Mouse (Mus musculus): Measurements from ENCODE around the gene Kif26b.
A peak's percentile ranks its signal among the peaks of the same experiment; 100 is the strongest.

Kif26b gene

DNA sequence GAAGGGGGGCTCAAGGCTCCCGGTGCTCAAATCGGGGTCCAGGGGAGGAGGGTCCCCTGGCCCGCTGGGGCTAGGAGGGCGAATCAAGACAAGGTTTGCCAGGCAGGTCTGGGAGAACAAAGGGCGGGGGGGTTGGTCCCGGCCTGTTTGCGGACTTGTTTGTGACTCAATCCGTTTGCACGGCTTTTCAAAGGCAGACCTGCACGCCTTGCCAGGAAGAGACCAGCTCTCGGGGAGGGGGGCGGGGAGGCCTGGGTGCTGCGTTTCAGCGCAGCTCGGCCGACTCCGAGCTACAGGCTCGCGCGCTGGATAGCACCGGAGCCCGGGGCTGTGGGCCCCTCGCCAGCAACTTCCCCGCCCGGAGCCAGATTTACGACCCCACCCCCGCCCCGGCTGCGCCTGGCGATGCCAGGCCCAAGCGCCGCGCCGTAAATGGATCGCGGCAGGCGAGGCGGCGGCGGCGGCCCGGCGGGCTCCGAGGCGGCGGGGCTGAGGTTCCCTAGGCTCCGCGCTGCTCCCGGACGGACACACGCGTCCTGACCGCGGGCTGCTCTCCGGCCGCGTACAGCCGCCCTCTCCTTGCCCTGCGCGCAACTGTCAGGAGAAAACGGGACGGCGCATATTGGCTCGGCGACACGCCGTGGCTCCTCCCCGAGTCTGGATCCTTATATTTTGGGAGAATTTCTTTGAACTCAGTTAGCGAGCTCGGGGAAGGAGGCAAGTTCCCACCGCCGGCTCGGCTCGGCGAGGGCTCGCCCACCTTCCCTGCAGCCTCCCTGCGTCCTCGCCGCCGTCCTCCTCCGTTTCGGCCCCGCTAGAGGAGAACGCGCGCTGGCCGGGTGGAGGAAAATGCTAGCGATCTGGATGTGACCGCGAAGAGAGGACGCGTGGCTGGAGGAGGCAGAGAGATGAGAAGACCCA is at the start of gene Kif26b:
Gene Kif26b, plus strand, starts transcription at position 695 of the 921 bp plus-strand sequence.
- peak in 1 of 2 experiments; percentile 6 for DNase-seq

DNA sequence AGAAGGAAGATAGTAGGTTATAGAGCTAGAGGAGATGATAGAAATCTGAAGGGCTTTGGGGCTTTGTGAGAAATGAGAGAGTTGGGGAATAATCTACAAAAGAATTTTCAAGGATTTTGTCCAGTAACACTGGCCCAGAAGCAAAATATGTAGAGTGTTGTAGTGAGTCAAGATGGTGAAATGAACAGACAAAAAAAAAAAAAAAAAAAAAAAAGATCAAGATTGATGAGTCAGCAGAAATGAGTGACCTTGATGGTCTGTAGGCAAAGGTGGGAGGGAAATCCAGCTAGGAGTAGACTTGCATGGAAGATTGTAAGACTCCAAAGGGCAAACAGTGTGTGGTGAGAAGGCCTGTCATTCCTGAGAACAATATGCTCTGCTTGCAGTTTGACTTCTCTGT is 45.1 kb upstream of the Kif26b start:
- no peak for DNase-seq

- DNase-seq: no peak
These were observed 43.6 kb upstream of the Kif26b start for GRCm38 (mm10) chr1:178485138-178485867.

DNA sequence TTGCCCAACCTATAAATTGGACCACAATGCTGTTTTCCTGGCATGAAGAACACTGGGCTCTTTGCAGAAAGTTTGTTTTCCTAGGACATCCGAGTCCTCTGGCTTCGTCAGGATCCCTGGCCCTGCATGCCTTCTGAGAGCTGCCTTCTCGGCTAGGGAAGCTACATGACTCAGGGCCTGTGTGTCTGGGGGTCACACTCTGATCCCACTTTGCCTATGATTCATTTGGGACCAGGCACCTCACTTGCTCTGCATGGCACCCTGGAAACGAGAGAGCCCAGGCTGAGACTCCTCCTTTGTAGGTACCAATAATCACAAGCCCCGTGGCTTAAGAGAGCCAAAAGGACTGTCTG is 43.1 kb upstream of the Kif26b start:
- no peak for DNase-seq

- DNase-seq: no peak
These were observed 42.1 kb upstream of the Kif26b start for GRCm38 (mm10) chr1:178486828-178487227.

DNA sequence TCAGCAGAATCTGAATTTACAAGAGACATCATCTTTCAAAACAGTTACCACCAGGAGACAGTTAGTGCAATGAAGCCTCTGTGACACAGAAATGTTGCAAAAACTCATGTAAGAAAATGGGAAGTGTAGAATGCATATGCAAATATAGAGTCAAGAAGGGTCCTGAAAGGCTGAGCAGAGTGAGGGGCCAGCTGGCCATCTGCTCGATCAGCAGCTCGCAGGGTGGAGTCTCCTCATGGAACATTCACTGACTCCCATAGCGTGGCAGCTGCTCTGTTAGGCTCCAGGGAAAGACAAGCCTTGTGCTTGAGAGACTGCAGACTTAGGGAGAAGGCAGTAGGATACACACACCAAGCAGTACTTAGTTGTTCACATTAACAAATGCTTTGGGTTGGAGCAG is 39.8 kb upstream of the Kif26b start:
- no peak for DNase-seq

DNA sequence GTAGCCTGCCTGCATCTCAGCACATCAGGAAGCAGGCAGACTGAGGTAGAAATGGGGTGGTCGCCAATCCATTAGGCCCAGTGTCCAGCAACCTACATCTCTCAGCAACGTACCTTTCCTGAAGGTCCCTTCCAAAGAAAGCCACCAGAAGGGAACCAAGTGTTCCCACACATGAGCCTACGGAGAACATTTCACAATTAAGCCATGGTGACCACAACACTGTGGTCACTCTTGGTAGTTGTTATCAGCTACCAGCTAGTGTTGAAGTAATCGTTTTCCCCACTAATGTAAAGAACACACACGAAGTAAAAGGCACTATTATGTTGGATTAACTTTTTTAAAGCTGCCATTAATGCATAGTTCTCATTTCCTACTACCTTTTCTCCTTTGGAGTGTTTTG is 37.2 kb upstream of the Kif26b start:
- DNase-seq: no peak

DNA sequence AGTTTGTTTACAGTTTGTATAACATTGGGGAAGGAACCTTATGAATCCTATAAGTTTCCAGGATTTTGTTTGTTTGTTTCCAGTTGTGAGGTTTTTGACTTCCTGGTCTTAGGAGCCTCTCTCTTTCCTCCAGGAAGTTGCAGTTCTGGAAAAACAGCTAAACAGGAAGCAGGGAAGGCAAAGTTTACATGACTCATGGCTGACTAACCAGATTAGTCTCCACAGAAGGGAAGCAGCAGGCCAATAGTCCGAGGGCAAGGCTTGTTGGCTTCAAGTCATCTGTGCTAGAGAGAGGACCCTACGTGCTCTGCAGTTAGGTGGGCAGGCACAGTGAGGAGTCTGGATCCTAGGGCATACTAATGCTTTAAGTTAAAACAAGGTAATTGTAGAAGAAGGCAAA is 36.4 kb upstream of the Kif26b start:
- no peak for DNase-seq

DNA sequence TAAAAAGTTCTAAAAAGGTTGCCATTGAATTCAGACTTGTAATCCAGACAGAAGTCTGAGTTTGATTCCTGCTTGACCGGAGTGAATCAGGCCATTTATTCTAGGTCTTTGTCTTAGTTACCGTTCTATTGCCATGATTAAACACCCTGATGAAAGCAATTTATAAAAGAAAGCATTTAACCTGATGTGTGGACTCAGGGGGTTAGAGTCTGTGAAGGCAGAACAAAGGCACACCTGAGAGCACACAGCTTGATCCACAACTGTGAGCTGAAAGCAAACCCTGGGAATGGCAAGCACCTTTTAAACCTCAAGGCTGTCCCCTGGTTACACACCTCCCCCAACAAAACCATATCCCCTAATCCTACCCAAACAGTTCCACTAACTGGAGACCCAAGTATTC is 32.7 kb upstream of the Kif26b start:
- DNase-seq: no peak

GRCm38 (mm10) chr1:178496841-178497240 is 32.1 kb upstream of the Kif26b start:
- peak in 1 of 2 experiments; percentile 36 for DNase-seq

DNA sequence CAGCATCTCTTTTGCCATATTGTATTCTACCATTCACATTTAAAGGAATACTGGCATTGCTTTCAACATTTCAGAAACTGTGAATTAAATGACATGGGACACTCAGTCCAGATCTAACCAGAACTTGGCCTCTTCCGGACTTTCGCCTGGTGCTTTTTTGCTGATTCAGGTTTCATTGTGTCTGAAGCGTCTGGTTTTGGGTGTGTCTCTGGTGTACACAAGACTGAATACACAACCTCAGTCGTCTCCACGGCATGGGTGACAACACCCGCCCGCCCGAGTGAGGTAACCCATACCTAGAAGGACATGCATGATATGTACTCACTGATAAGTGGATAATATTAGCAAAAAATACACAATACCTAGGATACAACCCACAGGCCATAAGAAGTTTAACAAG is 22.0 kb upstream of the Kif26b start:
- no peak for DNase-seq

DNA sequence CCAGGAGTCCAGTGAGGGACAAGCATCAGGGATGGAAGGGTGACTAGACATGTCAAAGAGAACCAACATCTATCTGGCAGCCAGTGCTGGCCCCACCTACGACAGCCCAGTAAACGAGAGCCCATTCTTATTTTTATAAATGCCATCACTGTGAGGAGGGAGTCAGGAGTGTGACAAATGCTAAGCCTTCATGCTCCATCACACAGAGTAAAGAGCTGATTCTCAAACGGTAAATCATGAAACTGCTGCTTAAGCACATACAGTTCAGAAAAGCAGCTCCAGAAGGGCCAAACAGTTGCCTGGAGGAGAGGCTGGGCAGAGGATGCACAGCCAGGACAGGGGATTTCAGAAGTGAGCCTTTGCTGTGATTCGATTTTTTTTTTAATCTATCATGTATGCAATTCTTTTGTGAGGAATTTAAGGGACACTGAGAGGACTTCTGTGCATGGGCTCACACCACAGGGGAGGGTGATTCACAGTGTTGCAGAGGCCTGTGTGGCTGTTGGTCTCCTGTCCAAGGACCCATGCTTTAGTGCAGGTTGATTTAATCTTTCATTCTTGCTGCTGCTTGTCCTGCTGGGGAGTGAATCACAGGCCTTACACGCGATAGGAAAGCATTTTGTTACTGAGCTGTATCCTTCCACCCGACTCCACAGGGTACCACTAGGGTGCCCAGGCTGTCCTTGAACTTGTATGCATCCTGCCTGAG is 16.4 kb upstream of the Kif26b start:
- DNase-seq: no peak

GRCm38 (mm10) chr1:178513954-178514353 is 15.0 kb upstream of the Kif26b start:
- no peak for DNase-seq

GRCm38 (mm10) chr1:178515839-178516238 is 13.1 kb upstream of the Kif26b start:
- no peak for DNase-seq

GRCm38 (mm10) chr1:178522389-178522788 is 6.5 kb upstream of the Kif26b start:
- DNase-seq: no peak

DNA sequence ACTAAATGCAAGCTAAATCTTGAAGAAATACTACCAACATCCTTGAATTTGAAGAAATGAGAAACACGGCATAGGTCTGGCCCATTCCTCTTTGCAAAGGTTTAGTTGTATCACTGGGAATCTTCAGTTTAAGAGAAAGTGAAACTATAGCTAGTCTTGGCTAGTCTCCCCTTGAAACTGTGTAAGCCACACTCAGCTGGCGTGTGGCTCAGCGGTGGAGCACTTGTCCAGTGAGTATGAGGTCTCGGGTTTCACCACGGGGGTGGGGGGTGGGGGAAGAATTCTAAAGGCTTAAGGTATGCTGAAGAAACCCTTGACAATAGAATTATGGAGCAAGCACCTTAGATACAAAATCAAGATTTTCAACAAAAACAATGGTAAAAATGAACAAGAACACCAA is 5.8 kb upstream of the Kif26b start:
- no peak for DNase-seq

- peak; percentile 23 to 49 for DNase-seq
These were observed 1.8 kb upstream of the Kif26b start for GRCm38 (mm10) chr1:178527185-178527546.

GRCm38 (mm10) chr1:178527547-178528361 is 1.2 kb upstream of the Kif26b start:
- peak in 1 of 2 experiments; percentile 20 for DNase-seq

DNA sequence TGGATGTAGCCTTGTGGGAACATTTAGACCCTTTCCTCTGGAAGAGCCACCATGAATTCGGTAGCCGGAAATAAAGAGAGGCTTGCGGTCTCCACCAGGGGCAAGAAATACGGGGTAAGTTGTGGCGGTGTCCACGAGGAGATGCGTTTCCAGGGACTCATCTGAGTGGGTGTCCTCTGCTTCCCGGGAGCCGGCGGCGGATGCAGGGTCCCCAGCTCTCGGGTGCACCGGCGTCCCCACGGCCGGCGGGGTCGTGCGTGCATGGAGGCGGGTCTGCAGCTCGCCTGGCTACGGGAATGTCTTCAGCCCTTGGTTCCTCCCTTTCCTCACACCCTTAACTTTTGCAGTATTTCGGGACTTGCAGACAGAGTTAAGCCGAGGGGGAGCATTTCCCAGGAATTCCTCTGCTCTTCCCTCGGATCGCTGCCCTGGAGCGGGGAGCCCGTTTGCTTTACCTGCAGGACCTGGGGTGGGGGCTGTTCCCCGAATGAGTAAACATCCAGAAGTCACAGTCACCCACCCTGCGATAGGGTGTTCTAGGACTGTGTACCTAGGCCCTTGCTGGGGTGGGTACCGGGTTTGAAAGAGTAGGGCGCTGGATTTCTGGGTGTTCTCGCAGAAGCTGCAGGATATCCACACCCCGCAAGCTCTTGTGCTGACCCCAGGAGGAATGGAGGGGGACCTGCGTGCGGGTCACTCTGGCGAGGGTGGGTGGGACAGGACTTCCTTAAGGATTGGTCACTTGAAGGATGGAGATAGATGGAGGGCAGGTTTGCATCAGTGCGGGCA is 781 bp downstream of the Kif26b start:
- DNase-seq: peak in 1 of 2 experiments; percentile 3

GRCm38 (mm10) chr1:178530301-178531078 is 1.6 kb downstream of the Kif26b start:
- peak; percentile 22 to 58 for DNase-seq

GRCm38 (mm10) chr1:178540247-178540646 is 11.3 kb downstream of the Kif26b start:
- DNase-seq: no peak

Measured in spleen, adult 18-20 months (tissue).